Mouse (Mus musculus): Measurements from ENCODE around the gene BC030867.

Gene BC030867

DNA sequence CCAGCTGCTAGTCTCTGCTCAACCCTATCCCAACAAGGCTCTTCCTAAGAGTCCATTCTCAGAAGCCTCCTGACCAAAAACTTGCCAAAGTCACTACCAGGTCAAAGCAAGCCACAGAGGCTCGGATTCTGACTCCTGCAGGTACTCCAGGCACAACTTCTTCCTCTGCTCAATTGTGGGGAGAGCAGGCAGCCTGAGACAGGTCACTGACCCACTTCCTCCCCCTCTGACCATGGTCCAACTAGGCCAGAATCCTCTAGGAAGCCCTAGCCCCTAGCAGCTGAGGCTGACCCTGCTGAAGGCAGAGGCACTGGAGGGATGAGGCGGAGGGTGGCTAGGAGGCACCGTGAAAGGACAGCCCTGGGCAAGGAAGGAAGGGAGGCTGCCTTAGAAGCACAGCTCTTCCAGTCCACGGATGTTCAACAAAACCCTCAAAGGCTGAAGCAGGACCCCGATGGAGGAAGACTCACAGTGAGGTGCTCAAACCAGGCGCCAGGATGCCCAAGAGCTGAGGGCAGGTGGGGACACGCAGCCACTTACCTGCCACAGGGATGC is 30.7 kb upstream of the BC030867 start:
- POLR2A ChIA-PET, result interaction anchor here in 3 of 4 experiments (0.6 to 5.4 kb wide), 11 partner anchors 10 to 156 kb away, joined by 3 to 42 read pairs (median 4); partner anchors contain the start of gene Hdac5 (in 2 of the 3)
- CTCF ChIA-PET, result interaction anchor here in 2 of 4 experiments (1.4 to 3.5 kb wide), 2 partner anchors 8 to 12 kb away, joined by 4 to 8 read pairs; no protein-coding TSS in a partner anchor

DNA sequence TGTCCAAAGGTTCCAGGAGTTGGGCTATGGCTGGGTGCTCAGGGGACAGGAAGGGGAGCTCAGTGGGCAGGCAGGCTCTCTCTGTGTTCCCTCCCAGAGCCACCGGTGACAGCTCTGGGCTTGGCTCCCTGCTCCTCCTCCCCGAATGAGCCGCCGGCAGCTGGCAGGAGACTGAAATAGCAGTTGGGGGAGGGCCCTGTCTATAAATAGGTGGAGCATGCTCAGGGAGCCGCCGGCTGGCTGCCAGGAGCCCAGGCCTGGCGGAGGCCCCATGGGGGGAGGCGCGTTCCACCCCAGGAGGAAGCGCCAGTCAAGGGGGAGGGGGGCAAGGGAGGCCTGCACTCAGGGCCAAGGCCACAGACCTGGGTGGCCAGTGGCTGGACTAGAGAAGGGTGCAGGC is 29.9 kb upstream of the BC030867 start:
- CTCF ChIA-PET, result interaction anchor here in 2 of 4 experiments (0.6 to 3.5 kb wide), 10 partner anchors 9 to 304 kb away, joined by 3 to 8 read pairs (median 4); partner anchors contain the start of genes Fam171a2 (in 1 of the 2) and Hdac5 (in 1 of the 2)
- POLR2A ChIA-PET, result interaction anchor here (0.5 to 5.4 kb wide), 20 partner anchors 9 to 1459 kb away, joined by 3 to 42 read pairs (median 3); partner anchors contain the start of genes Hdac5 (in 2 of the 4), G6pc3 (in 1 of the 4), Grn (in 1 of the 4) and Kcnh4 (in 1 of the 4)

DNA sequence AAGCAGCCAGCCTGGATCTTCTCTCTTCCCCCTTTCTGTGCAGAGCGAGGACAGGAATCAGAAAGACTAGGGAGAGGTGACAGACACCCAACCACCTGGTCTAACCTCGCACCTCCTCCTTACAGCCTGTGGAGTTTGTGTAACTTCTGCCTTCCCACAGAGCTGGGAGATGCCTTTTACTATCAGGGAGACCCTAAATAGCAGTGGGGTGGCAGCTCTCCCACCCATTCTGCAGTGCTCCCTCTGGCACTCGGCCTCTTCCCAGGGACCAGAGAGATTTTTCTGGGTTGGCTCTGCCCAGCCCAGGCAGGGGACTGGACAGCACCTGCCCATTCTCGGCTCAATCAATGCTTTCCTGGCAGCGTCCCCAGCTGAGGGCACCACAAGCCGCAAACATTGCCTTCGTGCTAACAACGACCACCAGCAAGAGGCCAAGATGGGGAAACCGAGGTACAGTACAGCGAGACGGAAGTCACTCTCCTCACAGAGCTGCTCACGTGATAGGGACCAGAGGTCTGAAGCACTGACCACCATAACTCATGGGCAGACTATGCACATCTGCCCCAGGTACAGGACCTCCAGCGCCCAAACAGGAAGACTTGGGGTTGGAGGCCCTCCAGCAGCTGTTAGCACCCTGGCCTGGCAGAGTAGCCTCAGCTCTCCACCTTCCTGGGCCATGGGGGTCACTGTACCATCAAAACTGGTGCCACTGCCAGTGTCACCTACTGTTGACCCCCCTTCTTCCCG is 29.3 kb upstream of the BC030867 start:
- ChIA-PET POLR2A (interaction anchor here in 3 of 4 experiments (0.6 to 5.4 kb wide), 13 partner anchors 9 to 1460 kb away, joined by 3 to 42 read pairs (median 3); partner anchors contain the start of genes Hdac5 (in 2 of the 3), BC030867 (in 1 of the 3), G6pc3 (in 1 of the 3) and Kcnh4 (in 1 of the 3)), CTCF (interaction anchor here in 3 of 4 experiments (0.6 to 3.5 kb wide), 12 partner anchors 10 to 305 kb away, joined by 3 to 8 read pairs (median 4); partner anchors contain the start of genes Fam171a2 (in 1 of the 3) and Hdac5 (in 1 of the 3))

DNA sequence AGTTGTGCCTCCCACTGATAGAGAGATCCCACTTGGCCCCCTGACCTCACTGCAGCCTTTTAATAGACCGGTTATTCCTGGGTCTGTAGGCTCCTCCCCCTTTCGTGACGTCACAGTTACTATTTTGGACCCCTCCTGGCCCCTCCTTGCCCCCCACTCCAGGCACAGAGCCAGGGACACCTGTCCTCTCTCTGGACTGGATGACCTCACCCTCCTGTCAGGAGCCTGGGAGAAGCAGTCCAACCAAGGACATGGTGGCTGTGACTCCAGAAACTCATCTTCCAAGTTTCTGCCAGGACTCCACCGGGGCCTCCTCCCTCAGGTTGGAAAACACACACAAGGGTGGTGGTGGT is 28.7 kb upstream of the BC030867 start:
- ChIA-PET POLR2A (interaction anchor here in 2 of 4 experiments (0.7 to 5.4 kb wide), 8 partner anchors 8 to 188 kb away, joined by 3 to 42 read pairs (median 4); partner anchors contain the start of genes Hdac5 (in 2 of the 2) and BC030867 (in 1 of the 2)), CTCF (interaction anchor here in 2 of 4 experiments (0.6 to 3.5 kb wide), 3 partner anchors 10 to 27 kb away, joined by 3 to 8 read pairs (median 4); partner anchors contain the start of gene Hdac5 (in 1 of the 2))

DNA sequence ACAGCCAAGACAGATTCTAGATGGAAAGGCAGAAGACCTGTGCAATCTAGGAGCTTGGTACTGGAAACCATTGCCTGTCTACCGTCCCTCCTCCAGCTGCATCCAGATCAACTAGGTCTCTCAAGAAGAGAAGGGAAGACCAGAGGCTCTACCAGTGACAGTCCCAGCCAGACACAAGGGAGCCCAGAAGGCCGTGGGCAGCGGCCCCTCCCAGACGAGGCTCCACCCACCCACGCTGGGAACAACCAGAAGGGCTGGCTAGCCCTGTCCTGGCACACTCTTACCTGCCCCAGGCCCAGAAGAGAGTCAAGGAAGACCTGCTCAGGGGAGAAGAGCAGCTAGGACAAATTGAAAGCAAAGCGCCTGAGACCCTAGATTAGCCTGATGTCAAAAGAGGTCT is 28.2 kb upstream of the BC030867 start:
- POLR2A ChIA-PET, result interaction anchor here in 3 of 4 experiments (0.5 to 5.4 kb wide), 6 partner anchors 8 to 188 kb away, joined by 3 to 22 read pairs (median 4); partner anchors contain the start of gene Hdac5 (in 2 of the 3)
- CTCF ChIA-PET, result interaction anchor here in 1 of 4 experiments (0.6 to 3.5 kb wide), 3 partner anchors 10 to 223 kb away, joined by 4 to 8 read pairs (median 4); partner anchors contain the start of gene Hdac5

DNA sequence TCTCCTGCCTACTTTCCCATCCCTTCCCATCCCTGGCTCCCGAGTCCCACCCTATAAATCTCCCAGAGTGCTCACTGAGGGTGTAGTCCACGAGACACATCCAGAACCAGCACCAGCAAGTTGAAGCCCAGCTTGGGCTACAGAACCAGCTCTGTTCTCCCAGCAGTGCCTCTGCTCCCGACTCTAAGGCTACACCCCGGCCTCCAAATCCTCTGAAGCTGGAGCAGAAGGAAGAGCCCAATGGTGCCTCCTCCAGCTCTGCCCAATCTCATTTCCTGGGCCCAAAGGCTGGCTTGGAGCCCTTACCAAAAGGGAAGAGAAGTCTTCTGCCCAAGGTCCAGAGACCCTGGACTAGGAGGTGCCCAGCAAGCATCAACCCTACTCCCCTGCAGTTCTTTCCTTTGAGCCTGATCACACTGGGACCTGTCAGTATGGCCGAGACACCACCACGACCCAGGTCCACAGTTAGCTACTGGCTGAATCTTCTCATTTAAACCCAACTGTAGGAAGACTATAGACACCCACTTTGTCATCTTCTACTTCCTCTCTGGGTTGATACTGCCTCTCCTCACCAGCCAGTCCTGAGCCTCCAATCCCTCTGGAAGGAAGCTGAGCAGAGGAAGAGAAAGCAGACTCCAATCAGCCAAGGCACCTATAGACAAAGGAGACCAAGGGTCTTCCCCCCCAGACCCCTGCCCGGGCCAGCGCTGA is 27.3 kb upstream of the BC030867 start:
- ChIA-PET POLR2A (interaction anchor here (0.5 to 5.4 kb wide), 10 partner anchors 7 to 187 kb away, joined by 3 to 22 read pairs (median 3); partner anchors contain the start of gene Hdac5 (in 2 of the 4)), CTCF (interaction anchor here in 2 of 4 experiments (0.5 to 1.5 kb wide), 3 partner anchors 12 to 39 kb away, joined by 3 to 6 read pairs (median 4); partner anchors contain the start of gene BC030867 (in 1 of the 2))

DNA sequence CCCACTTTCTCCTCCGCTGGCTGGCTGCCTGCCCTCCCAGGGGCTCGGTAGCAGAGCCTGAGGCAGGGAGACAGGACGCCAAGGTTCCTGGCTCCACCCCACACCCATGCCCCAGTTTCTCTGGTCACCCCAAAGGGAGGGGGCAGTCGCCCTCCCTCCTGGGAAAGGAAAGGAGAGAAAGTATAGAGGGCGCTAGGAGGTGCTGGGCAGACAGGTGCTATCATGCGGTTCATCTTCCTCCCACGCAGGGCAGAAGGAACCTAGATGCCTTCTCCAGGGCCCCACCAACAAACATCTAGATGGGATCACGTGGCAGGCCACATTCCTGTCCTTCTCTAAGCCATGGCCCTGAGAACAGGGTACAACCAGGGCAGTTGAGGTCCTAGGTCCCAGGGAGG is 26.7 kb upstream of the BC030867 start:
- ChIA-PET POLR2A (interaction anchor here in 2 of 4 experiments (0.6 to 1.5 kb wide), 4 partner anchors 8 to 102 kb away, joined by 3 to 5 read pairs (median 3); no protein-coding TSS in a partner anchor), CTCF (interaction anchor here in 2 of 4 experiments (0.6 to 1.5 kb wide), 3 partner anchors 12 to 61 kb away, joined by 3 to 5 read pairs (median 4); partner anchors contain the start of gene BC030867 (in 1 of the 2))

DNA sequence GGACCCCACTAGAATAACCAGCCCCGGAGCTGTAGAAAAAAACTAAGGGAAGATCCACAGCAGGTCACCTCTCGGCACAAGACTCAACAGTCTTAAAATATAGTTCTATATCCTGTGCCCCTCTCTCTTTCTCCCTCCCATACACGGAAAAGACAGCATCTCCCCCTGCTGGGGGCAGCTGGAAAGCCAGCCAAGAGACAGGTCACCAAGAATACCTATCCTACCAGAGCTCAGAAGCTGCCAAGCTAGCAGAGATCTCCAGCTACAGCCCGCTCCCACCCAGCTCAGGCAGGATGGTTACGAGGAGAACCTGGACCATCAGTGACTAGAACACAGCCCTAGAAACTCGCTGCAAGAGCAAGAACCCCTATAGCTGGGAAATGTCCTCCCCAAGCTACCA is 25.5 kb upstream of the BC030867 start:
- POLR2A ChIA-PET, result interaction anchor here (0.7 to 2.0 kb wide), 27 partner anchors 9 to 185 kb away, joined by 3 to 10 read pairs (median 3); partner anchors contain the start of genes BC030867 (in 2 of the 4), Slc25a39 (in 2 of the 4), Tmub2 (in 2 of the 4) and G6pc3 (in 1 of the 4)
- CTCF ChIA-PET, result interaction anchor here (0.6 to 2.4 kb wide), 33 partner anchors 9 to 264 kb away, joined by 3 to 16 read pairs (median 4); partner anchors contain the start of genes BC030867 (in 3 of the 4), Asb16 (in 1 of the 4) and Fam171a2 (in 1 of the 4)

DNA sequence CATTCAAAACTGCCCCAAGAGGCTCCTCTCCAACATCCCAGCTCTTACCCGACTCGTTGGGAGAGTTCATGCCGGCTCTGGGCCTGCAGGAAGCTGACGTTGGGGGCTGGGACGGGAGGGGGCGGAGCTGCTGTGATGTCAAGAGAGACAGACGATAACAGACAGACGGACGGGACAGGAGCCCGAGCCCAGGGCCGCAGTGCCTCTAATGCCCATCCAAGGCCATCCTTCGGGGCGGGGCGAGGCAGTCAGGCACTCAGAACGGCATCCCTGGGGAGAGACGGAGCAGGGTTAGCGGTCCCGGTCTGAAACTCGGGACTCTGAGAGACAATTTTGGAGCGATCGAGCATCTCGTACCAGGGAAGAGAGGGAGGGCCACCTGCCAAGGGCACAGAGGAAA is 24.0 kb upstream of the BC030867 start:
- POLR2A ChIA-PET, result interaction anchor here in 3 of 4 experiments (0.5 to 2.0 kb wide), 12 partner anchors 17 to 343 kb away, joined by 3 to 10 read pairs (median 3); partner anchors contain the start of genes BC030867 (in 2 of the 3) and G6pc3 (in 1 of the 3)

DNA sequence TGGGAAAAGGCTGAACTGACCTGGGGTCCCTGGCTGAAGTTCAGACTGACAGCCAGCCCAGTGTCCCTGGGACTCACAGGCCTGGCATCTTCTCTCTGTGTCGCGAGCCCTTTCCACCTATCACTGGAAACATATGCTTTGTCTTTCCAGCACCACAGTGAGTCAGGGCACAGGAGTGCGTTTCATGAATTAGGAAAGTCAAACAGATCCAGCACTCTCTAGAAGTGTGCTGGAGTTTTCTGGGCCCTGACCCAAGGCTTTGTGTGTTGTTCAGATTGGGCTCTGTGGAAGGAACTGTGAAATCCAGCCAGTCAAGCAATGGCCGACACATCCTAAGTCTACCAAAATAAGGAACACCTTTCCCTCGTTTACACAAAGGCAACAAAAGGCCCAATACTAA is 23.5 kb upstream of the BC030867 start:
- POLR2A ChIA-PET, result interaction anchor here in 3 of 4 experiments (0.6 to 2.0 kb wide), 5 partner anchors 17 to 77 kb away, joined by 3 to 5 read pairs (median 3); partner anchors contain the start of genes BC030867 (in 1 of the 3) and G6pc3 (in 1 of the 3)
- CTCF ChIA-PET, result interaction anchor here in 2 of 4 experiments (0.5 to 2.4 kb wide), 3 partner anchors 23 to 503 kb away, joined by 3 to 16 read pairs (median 6); partner anchors contain the start of gene BC030867 (in 2 of the 2)

More for the DNA sequence above, 24.0 kb upstream of the BC030867 start:
- CTCF ChIA-PET, result interaction anchor here in 3 of 4 experiments (0.5 to 2.4 kb wide), 9 partner anchors 14 to 1364 kb away, joined by 3 to 16 read pairs (median 4); partner anchors contain the start of gene BC030867 (in 2 of the 3)

DNA sequence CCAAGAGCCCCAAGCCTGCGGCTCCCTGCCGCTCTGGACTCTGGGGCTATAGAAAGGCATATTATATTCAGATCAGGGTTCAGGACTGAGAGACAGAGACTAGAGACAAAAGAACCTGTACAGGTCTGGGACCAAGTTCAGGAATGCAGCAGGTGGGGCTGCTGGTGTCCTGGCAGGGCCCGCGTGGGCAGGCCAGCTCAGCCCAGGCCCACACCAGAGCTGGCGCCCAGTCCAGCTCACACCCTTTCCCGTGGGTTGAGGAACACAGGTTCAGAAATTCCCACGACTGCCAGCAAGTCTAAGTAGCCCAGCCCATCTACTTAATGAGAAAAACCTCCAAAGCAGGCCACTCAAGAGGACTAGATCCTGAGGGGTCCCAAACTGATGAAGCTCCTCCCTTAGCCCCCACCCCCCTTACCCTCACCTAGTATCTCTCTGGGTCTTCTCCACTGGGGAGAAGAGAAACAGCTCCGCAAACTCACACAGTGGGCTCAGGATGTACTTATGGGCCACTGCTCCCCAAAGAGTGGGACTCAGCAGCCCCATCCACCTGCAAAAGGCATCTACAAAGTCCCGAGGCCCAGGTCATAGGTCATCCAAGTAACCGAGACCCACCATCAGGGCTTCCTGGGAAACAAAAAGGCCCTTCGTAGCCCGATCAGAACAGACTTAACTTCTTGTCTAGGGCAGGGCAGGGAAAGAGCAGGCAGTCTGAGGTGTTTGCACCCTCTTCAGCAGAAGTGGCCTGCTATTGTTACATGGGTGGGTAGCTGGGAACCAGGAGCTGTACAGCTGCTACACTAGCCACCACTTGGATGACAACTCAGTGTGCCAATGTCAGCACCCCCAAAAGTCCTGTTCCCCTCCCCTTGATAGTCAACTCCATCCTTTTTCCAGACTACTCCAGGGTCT is 22.4 kb upstream of the BC030867 start:
- POLR2A ChIA-PET, result interaction anchor here in 3 of 4 experiments (0.6 to 5.4 kb wide), 13 partner anchors 9 to 103 kb away, joined by 3 to 42 read pairs (median 4); partner anchors contain the start of genes BC030867 (in 1 of the 3), G6pc3 (in 1 of the 3) and Tmem101 (in 1 of the 3)
- CTCF ChIA-PET, result interaction anchor here in 3 of 4 experiments (0.5 to 2.5 kb wide), 6 partner anchors 15 to 366 kb away, joined by 3 to 17 read pairs (median 4); partner anchors contain the start of genes BC030867 (in 2 of the 3) and Tmem101 (in 1 of the 3)

DNA sequence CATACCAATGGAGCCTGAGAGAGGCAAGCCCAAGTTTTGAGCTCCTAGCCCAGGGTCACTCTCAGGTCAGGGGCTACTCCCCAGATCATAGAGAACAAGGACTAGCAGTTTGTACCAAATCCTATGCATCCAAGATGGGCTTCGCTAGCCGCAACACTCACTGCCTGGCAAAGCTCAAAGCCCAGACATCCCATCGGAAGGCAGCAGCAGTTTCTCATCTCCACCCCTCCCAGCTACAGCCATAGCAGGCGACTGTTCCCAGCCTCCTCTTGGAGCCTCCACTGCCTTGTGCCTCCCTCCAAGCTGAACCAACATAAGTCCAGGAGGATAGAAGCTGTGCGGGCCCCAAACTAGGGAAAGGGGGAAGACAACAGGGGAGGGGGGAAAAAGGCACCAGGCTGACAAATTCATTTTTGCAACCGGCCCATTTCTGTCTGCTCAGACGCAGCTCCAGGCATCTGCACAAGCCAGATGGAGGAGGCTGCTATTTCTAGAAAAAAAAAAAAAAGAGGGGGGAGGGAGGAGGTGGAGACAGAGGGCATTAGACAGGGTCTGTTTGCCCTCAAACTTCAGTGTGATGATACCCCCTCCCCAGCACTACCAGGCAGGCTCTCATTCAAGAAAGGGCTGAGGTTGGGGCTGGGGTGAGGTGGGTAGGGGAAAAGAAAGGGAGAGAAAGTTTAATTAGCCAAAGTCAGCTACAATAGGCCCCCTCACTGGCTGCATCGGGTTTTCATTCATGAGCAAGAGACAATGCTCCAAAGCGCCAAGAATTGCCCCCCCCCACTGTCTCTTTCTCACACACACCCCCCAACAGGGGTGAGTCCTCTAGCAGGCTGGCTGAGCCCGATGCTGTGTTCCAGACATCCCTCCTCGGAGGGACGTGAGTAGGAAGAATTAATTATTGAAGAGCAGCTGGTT is 21.2 kb upstream of the BC030867 start:
- CTCF ChIA-PET, result interaction anchor here (0.6 to 2.5 kb wide), 17 partner anchors 11 to 354 kb away, joined by 3 to 17 read pairs (median 5); partner anchors contain the start of genes BC030867 (in 1 of the 4), Lsm12 (in 1 of the 4), Nags (in 1 of the 4) and Tmem101 (in 1 of the 4)
- POLR2A ChIA-PET, result interaction anchor here (0.6 to 5.4 kb wide), 27 partner anchors 9 to 1168 kb away, joined by 3 to 42 read pairs (median 4); partner anchors contain the start of genes Slc25a39 (in 2 of the 4), BC030867 (in 1 of the 4), Pyy (in 1 of the 4) and Tmem101 (in 1 of the 4)

DNA sequence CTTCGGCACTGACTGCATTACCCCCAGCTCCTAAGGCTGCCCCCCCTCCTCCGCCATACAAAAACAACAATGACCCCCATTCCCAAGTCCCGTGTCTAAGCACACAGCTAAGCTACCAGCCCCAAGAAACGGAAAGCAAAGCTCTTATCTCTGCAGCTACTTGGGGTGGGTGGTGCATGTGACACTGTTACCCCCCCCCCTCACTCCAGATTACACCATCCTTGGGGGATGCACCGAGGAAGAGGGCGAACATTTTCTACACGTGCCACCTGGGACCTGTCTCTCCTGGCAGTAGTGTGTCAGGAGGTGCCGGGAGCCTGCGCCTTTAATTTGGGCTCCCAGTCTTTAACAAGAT is 20.5 kb upstream of the BC030867 start:
- POLR2A ChIA-PET, result interaction anchor here (0.5 to 5.4 kb wide), 22 partner anchors 9 to 433 kb away, joined by 3 to 42 read pairs (median 4); partner anchors contain the start of genes BC030867 (in 2 of the 4), Slc25a39 (in 2 of the 4) and Pyy (in 1 of the 4)
- CTCF ChIA-PET, result interaction anchor here (0.6 to 3.1 kb wide), 14 partner anchors 11 to 353 kb away, joined by 3 to 17 read pairs (median 5); partner anchors contain the start of genes BC030867 (in 1 of the 4), Lsm12 (in 1 of the 4) and Nags (in 1 of the 4)

All from embryonic stem cell, embryonic (primary cell).